9 mouse cellular contexts compared by ENCODE assay signal in genomic region chr10:82774841-82775240, GRCm38 (mm10).
"Had no signal": no experiment of that assay in that cellular context is flagged by ENCODE, and none has a peak within 500 bp of the region (broad histone marks: within the 10 kb centered on the region; RNA-seq: fewer than 3 reads in every experiment).

No protein-coding gene starts in this region.

- DNase-seq: liver, postnatal 0 days; lung, adult 2 months; lung, postnatal 14 days; lung, postnatal 36 days; right cerebral cortex, postnatal 14 days; spleen, adult 18-20 months; thymus, adult 18-20 months; thymus, postnatal 14 days; thymus, postnatal 36 days had no signal
